Mouse (Mus musculus) cortical plate, adult 2 months (tissue): ENCODE results near the gene Pofut2.

ENCODE experiments used
- CTCF ChIP-seq: fragments of 200-500 bp; IDR thresholded peaks from 2 replicates; pipeline ENCODE4 v1.5.1; 2011; ENCODE audit warnings: mild to moderate bottlenecking, control low read depth, low read length; ENCODE audit not compliant: insufficient read depth; ENCODE audit errors: extremely low read depth
- POLR2A ChIP-seq: fragments of 200-500 bp; IDR thresholded peaks from 2 replicates; pipeline ENCODE4 v1.6.1; 2011; ENCODE audit warnings: mild to moderate bottlenecking, low read length, control low read depth; ENCODE audit not compliant: insufficient read depth; ENCODE audit errors: extremely low read depth

DNA sequence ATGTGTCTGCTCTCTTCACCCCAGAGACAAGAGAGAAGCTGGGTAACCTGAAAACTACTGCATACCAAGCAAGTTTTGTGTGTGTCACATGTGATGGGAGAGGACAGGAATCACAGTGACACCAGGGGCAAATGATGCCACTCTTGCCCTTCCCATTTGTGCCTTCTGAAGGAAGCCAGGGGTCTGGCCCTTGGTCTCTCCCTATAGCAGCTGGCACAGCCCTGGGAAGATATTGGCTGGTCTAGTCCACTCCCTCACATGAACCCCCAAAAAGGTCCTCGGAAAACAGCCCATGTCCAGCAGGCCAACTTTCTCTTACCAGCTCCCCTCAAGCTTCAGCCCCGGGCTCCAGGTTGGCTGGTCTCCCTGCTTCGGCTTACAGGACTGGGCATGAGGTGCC, 45.3 kb downstream of the Pofut2 start:
- TF ChIP-seq CTCF (no peak), POLR2A (no peak)
